Mouse (Mus musculus) midbrain, embryonic 16.5 days (tissue): Measurements from ENCODE around the gene Sema4f. TPM values are rescaled to one million over a fixed set of nuclear protein-coding genes. Genes with fewer than 3 reads are reported as not detected.

ENCODE experiments used
- ATAC-seq: fragments of 200-750 bp; cut with Nextera tagmentation; 2 replicates; pipeline ENCODE4 v1.8.0; 2017; ENCODE audit warnings: moderate TSS enrichment
- H3K27ac ChIP-seq: fragments of 300-500 bp; sonication (generic); 2 replicates; pipeline ENCODE4 v1.5.1; 2014; ENCODE audit warnings: mild to moderate bottlenecking, low read length, mixed read lengths
- H3K27me3 ChIP-seq: fragments of 300-500 bp; sonication (generic); 2 replicates; pipeline ENCODE4 v1.6.1; 2014; ENCODE audit warnings: low read depth, low read length, mixed read lengths; ENCODE audit not compliant: control insufficient read depth, insufficient read depth
- H3K36me3 ChIP-seq: fragments of 300-500 bp; sonication (generic); 2 replicates; pipeline ENCODE4 v1.6.1; 2014; ENCODE audit warnings: mild to moderate bottlenecking, low read length, moderate library complexity, mixed read lengths; ENCODE audit not compliant: control insufficient read depth, insufficient read depth
- H3K4me1 ChIP-seq: fragments of 300-500 bp; sonication (generic); 2 replicates; pipeline ENCODE4 v1.6.1; 2014; ENCODE audit warnings: mild to moderate bottlenecking, low read length, mixed read lengths; ENCODE audit not compliant: control insufficient read depth, insufficient read depth
- H3K4me2 ChIP-seq: fragments of 300-500 bp; sonication (generic); 2 replicates; pipeline ENCODE4 v1.6.1; 2014; ENCODE audit warnings: mild to moderate bottlenecking, low read length, mixed read lengths
- H3K4me3 ChIP-seq: fragments of 300-500 bp; sonication (generic); 2 replicates; pipeline ENCODE4 v1.5.1; 2014; ENCODE audit warnings: low read depth, mild to moderate bottlenecking, low read length, moderate library complexity, mixed read lengths
- H3K9ac ChIP-seq: fragments of 300-500 bp; sonication (generic); 2 replicates; pipeline ENCODE4 v1.6.1; 2014; ENCODE audit warnings: low read depth, low read length, mixed read lengths
- H3K9me3 ChIP-seq: fragments of 300-500 bp; sonication (generic); replicated peaks from 2 replicates; pipeline ENCODE4 v1.6.1; 2014; ENCODE audit warnings: mild to moderate bottlenecking, low read length, mixed read lengths; ENCODE audit not compliant: control insufficient read depth, poor library complexity, severe bottlenecking
- WGBS: fragments of 180-500 bp; shearing (Covaris S2); extraction: QIAGEN DNeasy Blood & Tissue Kit; methylation state at CpG from one replicate; pipeline ENCODE4 v1.1.7; 2014; 5-methylcytosine and 5-hydroxymethylcytosine counted together
- polyA plus RNA-seq: library from polyadenylated mRNA; unstranded; fragments of >200 nt; fragmentation: Nextera tagmentation; extraction: Ambion mirVana; gene quantifications from 2 replicates; pipeline ENCODE4 v1.2.1, GENCODE M21; 2015

Gene Sema4f
- polyA plus RNA-seq, 1 experiment from 2014 or later = 20.3 TPM

- H3K36me3 ChIP-seq = no peaks in the 10 kb centered on the region
- WGBS = 88% methylated on average over 8 of the region's 8 CpGs
- ATAC-seq = no peak
Observed at GRCm38 (mm10) chr6:82863380-82863874, 76.1 kb downstream of the Sema4f start.

GRCm38 (mm10) chr6:82862475-82862874 lies 77.1 kb downstream of the Sema4f start:
- H3K9me3 ChIP-seq = no peaks in the 10 kb centered on the region
- H3K36me3 ChIP-seq = no peaks in the 10 kb centered on the region
- ATAC-seq = no peak
- H3K27me3 ChIP-seq = no peaks in the 10 kb centered on the region
- H3K27ac ChIP-seq = no peak overlapping the region
- no peak overlapping the region for H3K9ac ChIP-seq
- WGBS = 41% methylated on average over 7 of the region's 7 CpGs
- no peak overlapping the region for H3K4me3 ChIP-seq
- no peaks in the 10 kb centered on the region for H3K4me1 ChIP-seq
- H3K4me2 ChIP-seq = no peak overlapping the region

More at GRCm38 (mm10) chr6:82863380-82863874, 76.1 kb downstream of the Sema4f start:
- Histone ChIP-seq H3K27ac (no peak overlapping the region), H3K4me1 (no peaks in the 10 kb centered on the region), H3K9ac (no peak overlapping the region), H3K4me3 (no peak overlapping the region), H3K27me3 (no peaks in the 10 kb centered on the region), H3K4me2 (no peak overlapping the region), H3K9me3 (no peaks in the 10 kb centered on the region)

GRCm38 (mm10) chr6:82862042-82862441 lies 77.5 kb downstream of the Sema4f start:
- no peaks in the 10 kb centered on the region for H3K4me1 ChIP-seq
- no peaks in the 10 kb centered on the region for H3K27me3 ChIP-seq
- H3K9ac ChIP-seq = no peak overlapping the region
- no peak overlapping the region for H3K27ac ChIP-seq
- H3K4me3 ChIP-seq = no peak overlapping the region
- no peak for ATAC-seq
- no peak overlapping the region for H3K4me2 ChIP-seq
- 50% methylated on average over 3 of the region's 3 CpGs for WGBS
- H3K9me3 ChIP-seq = no peaks in the 10 kb centered on the region
- H3K36me3 ChIP-seq = no peaks in the 10 kb centered on the region

Other genes with a start within 250 kb of the Sema4f start
- 115 and 133 TPM in 2 replicates for gene Pole4, start 234.4 kb downstream of the Sema4f start, polyA plus RNA-seq
- 1.3 and 1.7 TPM in 2 replicates for gene Hk2, start 165.3 kb downstream of the Sema4f start, polyA plus RNA-seq
- gene M1ap, start 7.1 kb upstream of the Sema4f start, polyA plus RNA-seq = not detected in 2 replicates
- gene Dok1, start 93.7 kb upstream of the Sema4f start, polyA plus RNA-seq = 1.7 and 1.8 TPM in 2 replicates
- 5.1 and 7.5 TPM in 2 replicates for gene Loxl3, start 94.4 kb upstream of the Sema4f start, polyA plus RNA-seq
- gene Aup1, start 114.8 kb upstream of the Sema4f start, polyA plus RNA-seq = 176 and 184 TPM in 2 replicates
- 76.1 and 87.8 TPM in 2 replicates for gene Htra2, start 115.5 kb upstream of the Sema4f start, polyA plus RNA-seq
- gene Dqx1, start 118.1 kb upstream of the Sema4f start, polyA plus RNA-seq = 0.30 and 0.37 TPM in 2 replicates
- not detected in 2 replicates for gene Tlx2, start 130.5 kb upstream of the Sema4f start, polyA plus RNA-seq
- gene Pcgf1, start 138.1 kb upstream of the Sema4f start, polyA plus RNA-seq = 50.4 and 52.5 TPM in 2 replicates
- not detected in 2 replicates for gene Lbx2, start 146.6 kb upstream of the Sema4f start, polyA plus RNA-seq
- 5.2 and 5.9 TPM in 2 replicates for gene Ccdc142, start 161.8 kb upstream of the Sema4f start, polyA plus RNA-seq
- gene Gm42688, start 161.8 kb upstream of the Sema4f start, polyA plus RNA-seq = 5.3 and 5.9 TPM in 2 replicates
- gene Mrpl53, start 169.3 kb upstream of the Sema4f start, polyA plus RNA-seq = 113 and 115 TPM in 2 replicates
- gene Mogs, start 175.7 kb upstream of the Sema4f start, polyA plus RNA-seq = 20.9 and 21.6 TPM in 2 replicates
- gene Wbp1, start 181.8 kb upstream of the Sema4f start, polyA plus RNA-seq = 148 and 163 TPM in 2 replicates
- 13.3 and 14.5 TPM in 2 replicates for gene Ino80b, start 185.7 kb upstream of the Sema4f start, polyA plus RNA-seq
- 10.7 TPM in 2 replicates for gene Rtkn, start 195.7 kb upstream of the Sema4f start, polyA plus RNA-seq
- gene Wdr54, start 216.6 kb upstream of the Sema4f start, polyA plus RNA-seq = 20.1 and 22.9 TPM in 2 replicates
- 11.4 and 16.3 TPM in 2 replicates for gene 1700003E16Rik, start 216.6 kb upstream of the Sema4f start, polyA plus RNA-seq
- gene Dctn1, start 226.2 kb upstream of the Sema4f start, polyA plus RNA-seq = 161 and 164 TPM in 2 replicates